Mouse (Mus musculus) embryonic facial prominence, embryonic 11.5 days (tissue): ENCODE data around the gene Nectin1. TPM values are rescaled to one million over a fixed set of nuclear protein-coding genes. Genes with fewer than 3 reads are reported as not detected.

ENCODE experiments used
- ATAC-seq: fragments of 200-750 bp; cut with Nextera tagmentation; replicated peaks from 2 replicates; pipeline ENCODE4 v1.8.0; 2017; ENCODE audit warnings: low read depth; ENCODE audit not compliant: insufficient number of reproducible peaks, low FRiP score, low TSS enrichment
- DNase-seq: peaks from one replicate; pipeline ENCODE4 v3.0.0-alpha.2; 2015; ENCODE audit warnings: low spot score
- H3K27ac ChIP-seq: fragments of 300-500 bp; sonication (generic); replicated peaks from 2 replicates; pipeline ENCODE4 v1.5.1; 2014; ENCODE audit warnings: mild to moderate bottlenecking, low read depth, low read length, control low read depth
- H3K27me3 ChIP-seq: fragments of 300-500 bp; sonication (generic); 2 replicates; pipeline ENCODE4 v1.6.1; 2014; ENCODE audit warnings: mild to moderate bottlenecking, low read length, moderate library complexity, mixed read lengths; ENCODE audit not compliant: control insufficient read depth, insufficient read depth
- H3K36me3 ChIP-seq: fragments of 300-500 bp; sonication (generic); replicated peaks from 2 replicates; pipeline ENCODE4 v1.6.1; 2014; ENCODE audit warnings: low read depth, mild to moderate bottlenecking, low read length, moderate library complexity, mixed read lengths; ENCODE audit not compliant: control insufficient read depth, insufficient read depth
- H3K4me1 ChIP-seq: fragments of 300-500 bp; sonication (generic); 2 replicates; pipeline ENCODE4 v1.6.1; 2014; ENCODE audit warnings: low read length, mixed read lengths; ENCODE audit not compliant: control insufficient read depth, insufficient read depth
- H3K4me2 ChIP-seq: fragments of 300-500 bp; sonication (generic); 2 replicates; pipeline ENCODE4 v1.6.1; 2014; ENCODE audit warnings: low read depth, mild to moderate bottlenecking, control low read depth, low read length, moderate library complexity
- H3K4me3 ChIP-seq: fragments of 300-500 bp; sonication (generic); 2 replicates; pipeline ENCODE4 v1.5.1; 2014; ENCODE audit warnings: low read depth, low read length, control low read depth
- H3K9ac ChIP-seq: fragments of 300-500 bp; sonication (generic); replicated peaks from 2 replicates; pipeline ENCODE4 v1.6.1; 2014; ENCODE audit warnings: mild to moderate bottlenecking, control low read depth, low read length
- H3K9me3 ChIP-seq: fragments of 300-500 bp; sonication (generic); replicated peaks from 2 replicates; pipeline ENCODE4 v1.6.1; 2016; ENCODE audit warnings: mild to moderate bottlenecking, low read length, inconsistent platforms, mixed read lengths; ENCODE audit not compliant: control insufficient read depth
- WGBS: fragments of 180-500 bp; shearing (Covaris S2); extraction: QIAGEN DNeasy Blood & Tissue Kit; methylation state at CpG from one replicate; pipeline ENCODE4 v1.1.7; 2014; 5-methylcytosine and 5-hydroxymethylcytosine counted together
- polyA plus RNA-seq: library from polyadenylated mRNA; unstranded; fragments of >200 nt; fragmentation: Nextera tagmentation; extraction: Ambion mirVana; gene quantifications from 2 replicates; pipeline ENCODE4 v1.2.1, GENCODE M21; 2014

The Nectin1 gene
- polyA plus RNA-seq, 1 experiment from 2014 or later: 4.8 TPM

DNA sequence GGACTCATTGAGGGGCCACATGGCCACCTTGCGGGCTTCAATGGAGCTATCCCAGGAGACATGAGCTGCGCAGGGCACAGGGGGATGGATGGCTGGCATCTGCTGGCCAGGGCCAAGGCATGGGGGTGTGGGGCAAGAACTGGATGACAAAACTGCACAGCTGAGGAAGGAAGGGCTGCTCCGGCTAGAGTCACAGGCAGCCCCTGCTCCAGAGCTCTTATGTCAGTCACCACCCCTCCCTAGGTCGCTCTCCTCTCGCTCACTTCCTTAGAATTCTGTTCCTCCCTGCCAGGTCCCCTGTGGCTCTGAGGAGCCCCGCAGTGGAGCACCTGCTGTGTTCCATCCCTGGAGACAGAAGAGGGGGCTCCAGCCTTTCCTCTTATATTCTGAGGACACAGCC lies 63.8 kb downstream of the Nectin1 start:
- no peaks in the 10 kb centered on the region for H3K9me3 ChIP-seq
- no peaks in the 10 kb centered on the region for H3K36me3 ChIP-seq
- ATAC-seq (0 out of 2 replicates have a peak, but pooled peaks have one; percentile 12), DNase-seq (no peak)
- no peak overlapping the region for H3K4me2 ChIP-seq
- no peak overlapping the region for H3K27ac ChIP-seq
- no peaks in the 10 kb centered on the region for H3K4me1 ChIP-seq
- H3K4me3 ChIP-seq: no peak overlapping the region
- 17% methylated on average over 6 of the region's 6 CpGs for WGBS
- no peaks in the 10 kb centered on the region for H3K27me3 ChIP-seq
- H3K9ac ChIP-seq: no peak overlapping the region

DNA sequence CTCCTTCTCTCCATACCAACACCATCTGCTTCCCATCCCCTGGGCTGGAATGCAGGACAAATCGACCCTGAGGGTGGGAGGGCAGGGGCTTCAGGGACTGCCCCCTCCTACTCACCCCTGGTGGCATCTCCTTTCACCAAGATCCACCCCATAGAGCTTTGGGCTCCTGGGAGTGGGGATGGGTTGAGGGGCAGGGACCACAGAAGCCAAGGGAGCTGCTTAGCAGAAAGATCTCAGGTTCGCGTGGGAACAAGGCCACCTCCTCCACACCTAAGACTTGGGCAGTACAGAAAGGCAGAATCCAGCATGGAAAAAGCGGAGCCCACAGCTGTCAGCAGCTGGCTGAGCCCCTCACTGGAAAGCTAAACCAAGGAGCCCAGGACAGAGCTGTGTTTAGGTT lies 64.3 kb downstream of the Nectin1 start:
- Histone ChIP-seq H3K27me3 (no peaks in the 10 kb centered on the region), H3K36me3 (no peaks in the 10 kb centered on the region), H3K9me3 (no peaks in the 10 kb centered on the region), H3K4me3 (no peak overlapping the region), H3K4me2 (no peak overlapping the region), H3K4me1 (no peaks in the 10 kb centered on the region), H3K27ac (no peak overlapping the region), H3K9ac (no peak overlapping the region)
- no peak for DNase-seq
- 11% methylated on average over 3 of the region's 4 CpGs for WGBS
- ATAC-seq: peak; percentile 41; the same call in 1 of the 2 replicates

DNA sequence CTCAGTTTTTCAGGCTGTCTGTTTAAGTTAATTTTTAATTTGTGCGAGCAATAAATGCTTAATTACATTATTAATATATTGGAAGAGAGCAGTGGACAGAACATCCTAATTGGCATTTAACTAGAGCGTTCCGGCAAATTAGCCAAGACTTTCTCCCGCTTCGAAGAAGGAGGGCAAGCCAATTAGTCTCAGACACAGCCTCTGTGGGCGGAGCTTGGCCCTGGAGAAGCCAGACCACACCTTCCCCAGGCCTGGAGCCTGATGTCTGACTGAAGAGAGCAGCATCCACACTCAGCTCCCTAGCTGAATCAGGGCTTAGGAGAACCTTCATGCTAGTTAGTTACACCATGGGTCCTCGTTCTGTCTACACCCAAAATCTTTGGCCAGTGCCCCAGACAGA lies 64.8 kb downstream of the Nectin1 start:
- H3K4me2 ChIP-seq: no peak overlapping the region
- no peak overlapping the region for H3K9ac ChIP-seq
- WGBS: 16% methylated on average over 7 of the region's 7 CpGs
- no peaks in the 10 kb centered on the region for H3K4me1 ChIP-seq
- H3K4me3 ChIP-seq: no peak overlapping the region
- ATAC-seq (no peak), DNase-seq (peak; percentile 55)
- no peaks in the 10 kb centered on the region for H3K9me3 ChIP-seq
- no peaks in the 10 kb centered on the region for H3K36me3 ChIP-seq
- H3K27ac ChIP-seq: no peak overlapping the region
- H3K27me3 ChIP-seq: no peaks in the 10 kb centered on the region

DNA sequence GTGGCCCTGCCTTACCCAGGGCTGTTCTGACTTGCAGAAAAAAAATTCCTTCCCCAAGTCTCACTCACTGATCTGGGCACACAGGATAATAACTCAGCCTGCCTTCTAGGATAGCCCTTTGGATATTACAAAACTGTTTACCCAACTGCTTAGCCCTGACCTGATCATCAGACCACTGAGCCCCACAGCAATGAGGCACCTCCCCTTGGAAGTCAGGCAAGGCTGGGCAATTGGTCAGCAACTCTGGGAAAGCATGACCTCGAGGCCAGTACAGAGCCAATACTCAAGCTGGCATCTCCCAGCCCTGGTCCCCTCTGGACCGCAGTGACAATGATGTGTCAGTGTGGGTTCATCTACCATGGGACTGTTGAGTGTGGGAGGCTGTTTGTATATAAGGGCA lies 69.4 kb downstream of the Nectin1 start:
- no peak overlapping the region for H3K4me2 ChIP-seq
- DNase-seq (no peak), ATAC-seq (no peak)
- 77% methylated on average over 2 of the region's 2 CpGs for WGBS
- H3K36me3 ChIP-seq: no peaks in the 10 kb centered on the region
- no peaks in the 10 kb centered on the region for H3K27me3 ChIP-seq
- no peak overlapping the region for H3K27ac ChIP-seq
- H3K4me3 ChIP-seq: no peak overlapping the region
- H3K9me3 ChIP-seq: no peaks in the 10 kb centered on the region
- no peak overlapping the region for H3K9ac ChIP-seq
- no peaks in the 10 kb centered on the region for H3K4me1 ChIP-seq

DNA sequence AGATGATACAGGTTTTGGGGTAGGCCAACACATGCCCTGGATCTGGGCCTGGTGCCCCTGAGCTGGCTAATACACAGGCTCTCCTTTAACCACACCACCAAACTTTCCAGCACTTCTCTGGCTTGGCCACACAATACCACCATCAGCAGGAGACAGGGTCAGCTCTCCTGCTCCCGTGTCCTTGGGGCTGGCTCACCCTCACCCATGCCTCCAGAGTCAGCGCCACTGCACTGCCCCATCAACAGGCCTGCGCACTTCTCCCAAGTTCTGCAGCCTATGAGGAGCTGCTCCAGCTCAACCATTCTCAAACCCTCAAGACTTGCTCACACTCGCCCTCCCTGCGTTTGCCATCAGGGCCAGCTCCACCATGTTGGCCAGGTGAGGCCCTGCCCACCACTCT lies 78.4 kb downstream of the Nectin1 start:
- Histone ChIP-seq H3K9me3 (no peaks in the 10 kb centered on the region), H3K36me3 (no peaks in the 10 kb centered on the region), H3K27me3 (no peaks in the 10 kb centered on the region), H3K4me1 (peaks cover 3% of the 10 kb centered on the region), H3K4me3 (no peak overlapping the region), H3K27ac (no peak overlapping the region), H3K9ac (no peak overlapping the region), H3K4me2 (no peak overlapping the region)
- ATAC-seq (no peak), DNase-seq (no peak)
- WGBS: 92% methylated on average over 5 of the region's 5 CpGs

DNA sequence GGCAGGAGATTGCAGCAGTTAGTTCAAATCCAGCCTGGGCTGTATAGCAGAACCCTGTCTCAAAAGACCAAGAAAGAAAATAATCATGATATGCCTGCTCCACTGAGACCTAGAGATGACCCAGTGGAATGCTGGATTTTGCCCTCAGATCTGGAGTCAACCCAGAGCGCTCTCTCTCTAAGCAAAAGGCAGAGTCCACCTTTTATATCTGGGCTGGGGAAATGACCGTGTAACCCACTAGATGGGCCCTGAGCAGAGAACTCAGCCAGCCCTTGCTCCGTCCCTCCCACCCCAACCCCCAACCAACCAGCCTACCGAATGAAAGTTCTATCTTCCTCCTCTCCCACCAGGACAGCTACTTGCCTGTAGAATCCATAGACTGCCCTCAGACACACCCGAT lies 81.4 kb downstream of the Nectin1 start:
- no peak for ATAC-seq
- Histone ChIP-seq H3K9me3 (no peaks in the 10 kb centered on the region), H3K27ac (no peak overlapping the region), H3K9ac (no peak overlapping the region), H3K4me1 (peaks cover 3% of the 10 kb centered on the region), H3K4me2 (no peak overlapping the region), H3K27me3 (no peaks in the 10 kb centered on the region), H3K4me3 (no peak overlapping the region), H3K36me3 (no peaks in the 10 kb centered on the region)
- WGBS: 71% methylated on average over 5 of the region's 5 CpGs
- no peak for DNase-seq

DNA sequence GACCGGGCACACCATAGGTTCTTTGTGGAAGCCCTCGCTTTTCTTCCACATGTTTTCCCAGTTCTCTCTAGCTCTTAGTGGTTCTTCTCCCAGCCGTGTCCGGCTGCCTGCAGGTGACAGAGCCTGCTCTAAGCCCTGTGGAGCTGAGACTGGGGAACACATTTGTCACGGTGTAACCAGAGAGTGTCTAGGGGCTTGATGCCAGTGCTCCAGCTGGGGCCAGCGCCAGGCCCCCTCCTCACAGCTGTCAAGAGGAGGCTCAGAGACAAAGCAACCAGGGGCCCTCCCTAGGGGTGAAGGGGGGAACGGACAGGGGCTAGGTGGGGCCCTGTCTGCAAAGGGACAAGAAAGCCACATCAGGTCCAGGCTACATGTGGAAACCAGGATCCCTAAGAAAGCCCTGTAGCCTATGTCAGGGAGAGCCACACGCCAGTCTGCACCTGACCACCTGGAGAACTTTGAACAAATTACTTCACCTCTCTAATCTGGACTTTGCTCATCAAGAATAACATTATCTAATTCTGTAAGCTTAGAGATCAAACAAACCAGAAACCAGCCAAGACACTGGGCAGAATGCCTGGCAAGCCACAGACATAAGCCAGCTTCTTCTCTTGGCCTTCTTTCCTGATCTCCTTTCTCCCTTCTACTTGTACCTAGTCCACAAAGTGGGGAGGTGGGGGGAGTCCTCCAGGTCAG lies 82.9 kb downstream of the Nectin1 start:
- ATAC-seq (peak; percentile 41; the same call in 1 of the 2 replicates), DNase-seq (no peak)
- Histone ChIP-seq H3K36me3 (no peaks in the 10 kb centered on the region), H3K4me1 (peaks cover 3% of the 10 kb centered on the region), H3K9me3 (no peaks in the 10 kb centered on the region), H3K9ac (no peak overlapping the region; the same call in 1 of the 2 replicates), H3K27me3 (no peaks in the 10 kb centered on the region), H3K27ac (no peak overlapping the region), H3K4me2 (no peak overlapping the region), H3K4me3 (no peak overlapping the region)
- 39% methylated on average over 8 of the region's 8 CpGs for WGBS

DNA sequence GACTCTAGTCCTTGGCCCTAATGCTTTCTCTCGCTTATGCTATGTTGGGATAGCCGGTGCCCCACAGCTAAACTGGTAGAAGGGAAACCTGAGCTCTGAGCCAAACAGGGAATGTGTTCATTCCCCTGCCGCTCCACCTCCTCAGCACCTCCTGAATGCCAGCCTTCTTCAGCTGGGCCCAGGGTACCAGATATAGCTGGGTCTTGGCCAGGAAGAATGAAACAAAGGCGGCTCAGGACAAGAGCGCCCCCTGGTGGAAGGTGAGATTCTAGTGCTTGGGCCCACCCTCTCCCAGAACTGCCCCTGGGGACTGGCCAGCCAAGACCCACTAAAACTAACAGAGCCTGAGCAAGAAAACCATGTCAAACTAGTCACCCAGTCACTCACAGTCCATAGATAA lies 83.8 kb downstream of the Nectin1 start:
- H3K4me1 ChIP-seq: peaks cover 3% of the 10 kb centered on the region
- no peak overlapping the region for H3K4me2 ChIP-seq
- no peak overlapping the region for H3K4me3 ChIP-seq

More for the DNA sequence above, 83.8 kb downstream of the Nectin1 start:
- Histone ChIP-seq H3K27me3 (no peaks in the 10 kb centered on the region), H3K36me3 (no peaks in the 10 kb centered on the region), H3K27ac (no peak overlapping the region), H3K9ac (no peak overlapping the region), H3K9me3 (no peaks in the 10 kb centered on the region)
- ATAC-seq (no peak), DNase-seq (peak; percentile 67)
- WGBS: 46% methylated on average over 5 of the region's 5 CpGs
